Mouse (Mus musculus): ENCODE measurements around the gene Bicra.

DNA sequence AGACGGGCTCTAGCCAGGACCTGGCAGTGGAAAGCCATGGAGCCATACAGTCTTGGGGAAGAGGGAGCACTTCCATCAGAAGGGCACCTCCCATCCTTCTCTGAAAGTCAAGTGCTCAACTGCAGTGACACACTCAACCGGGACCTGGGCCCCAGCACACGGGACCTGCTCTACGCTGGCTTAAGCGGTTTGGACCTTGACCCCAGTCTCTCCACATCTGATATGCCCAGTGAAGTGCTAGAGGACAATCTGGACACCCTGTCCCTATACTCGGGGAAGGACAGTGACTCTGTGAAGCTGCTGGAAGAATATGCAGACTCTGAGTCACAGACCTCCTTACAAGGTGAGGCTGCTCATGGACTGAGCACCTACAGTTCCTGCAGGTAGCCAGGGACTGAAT lies 24.2 kb upstream of the Bicra start:
- TF ChIP-seq CTCF (conservative IDR thresholded peaks at IDR 0.05; ENCODE audit: low read length) (no peak), POU5F1 (IDR thresholded peaks at IDR 0.05; ENCODE audit: borderline replicate concordance, low read length) (no peak), NANOG (IDR thresholded peaks at IDR 0.05; ENCODE audit: borderline replicate concordance, low read length) (no peak)

Measured in E14TG2a.4 (cell line).